In genomic region chr2:117807121-117807520, GRCm38 (mm10) we compare ENCODE assay signal across 27 mouse cellular contexts.
A peak's percentile ranks its signal among the peaks of the same experiment; 100 is the strongest.
DNase-seq lines count a peak whose midpoint lies in the region; ATAC-seq and TF ChIP-seq lines count a peak whose summit lies in the region.
"Had no signal": no experiment of that assay in that cellular context is flagged by ENCODE, and none has a peak within 500 bp of the region (broad histone marks: within the 10 kb centered on the region; RNA-seq: fewer than 3 reads in every experiment).

No protein-coding gene starts in this region.

- no peak for TF ChIP-seq CTCF in liver, postnatal 0 days (IDR thresholded peaks at IDR 0.05; ENCODE audit: low read depth)
- TF ChIP-seq CTCF in lung, postnatal 0 days (IDR thresholded peaks at IDR 0.05) = no peak

- H3K9ac ChIP-seq in liver, postnatal 0 days (replicated peaks) = no peak overlapping the region
- H3K9ac ChIP-seq in liver, embryonic 11.5 days (ENCODE audit: low read depth, low read length) = no peak overlapping the region
- no peak overlapping the region for H3K9ac ChIP-seq in lung, postnatal 0 days (replicated peaks; ENCODE audit: low read depth)
- H3K9ac ChIP-seq: embryonic facial prominence, embryonic 13.5 days; forebrain, embryonic 12.5 days; forebrain, embryonic 15.5 days; heart, embryonic 12.5 days; heart, embryonic 15.5 days; hindbrain, embryonic 13.5 days had no signal

- H3K4me3 ChIP-seq in liver, postnatal 0 days (ENCODE audit: low read depth, low read length) = no peak overlapping the region
- H3K4me3 ChIP-seq in liver, embryonic 11.5 days (ENCODE audit: low read depth, low read length) = no peak overlapping the region
- no peak overlapping the region for H3K4me3 ChIP-seq in lung, postnatal 0 days (ENCODE audit: low read depth, low read length)
- H3K4me3 ChIP-seq: embryonic facial prominence, embryonic 13.5 days; forebrain, embryonic 12.5 days; forebrain, embryonic 15.5 days; heart, embryonic 12.5 days; heart, embryonic 15.5 days; hindbrain, embryonic 10.5 days; hindbrain, embryonic 13.5 days had no signal

- DNase-seq in liver, postnatal 0 days = no peak
- no peak for DNase-seq in liver, embryonic 11.5 days (ENCODE audit: low spot score)
- peak; percentile 73 for DNase-seq in lung, postnatal 0 days (ENCODE audit: low spot score)
- DNase-seq in lung, postnatal 14 days = no peak
- DNase-seq in adipocyte (ENCODE audit: low spot score) = peak; percentile 60
- peak; percentile 28 for DNase-seq in fibroblast of lung, adult 2 months (ENCODE audit: low read depth)
- no peak for DNase-seq in right cerebral cortex, postnatal 10 days (ENCODE audit: low spot score in 2 of 2)
- DNase-seq: adrenal gland, adult 2 months; adrenal gland, postnatal 14 days; cerebellum, adult 11 months; cerebellum, adult 2 months; cerebellum, adult 9-11 months; cerebellum, postnatal 25 days; gastrocnemius, postnatal 25 days; heart, adult 18-20 months; heart, postnatal 10 days; heart, postnatal 36 days had no signal

- TF ChIP-seq EP300 in liver, postnatal 0 days (IDR thresholded peaks at IDR 0.05; ENCODE audit: low read depth) = no peak
- TF ChIP-seq EP300 in lung, postnatal 0 days (IDR thresholded peaks at IDR 0.05) = peak; percentile 65; the same call in 1 of the 2 replicates

- H3K4me1 ChIP-seq in liver, postnatal 0 days (ENCODE audit: insufficient read depth) = no peaks in the 10 kb centered on the region
- no peaks in the 10 kb centered on the region for H3K4me1 ChIP-seq in liver, embryonic 11.5 days (replicated peaks; ENCODE audit: control insufficient read depth, insufficient read depth, low read length)
- peaks cover 4% of the 10 kb centered on the region for H3K4me1 ChIP-seq in lung, postnatal 0 days (ENCODE audit: insufficient read depth, low read depth, low read length)
- H3K4me1 ChIP-seq: forebrain, embryonic 12.5 days; forebrain, embryonic 15.5 days; heart, embryonic 12.5 days; heart, embryonic 15.5 days; hindbrain, embryonic 10.5 days; hindbrain, embryonic 13.5 days had no signal

- WGBS in liver, postnatal 0 days (ENCODE audit: insufficient replicate concordance) = 77% methylated on average over 3 of the region's 3 CpGs
- 88% methylated on average over 3 of the region's 3 CpGs for WGBS in liver, embryonic 11.5 days
- WGBS in lung, postnatal 0 days = 34% methylated on average over 3 of the region's 3 CpGs

- H3K9me3 ChIP-seq in liver, postnatal 0 days (ENCODE audit: low read length) = no peaks in the 10 kb centered on the region
- H3K9me3 ChIP-seq in liver, embryonic 11.5 days (ENCODE audit: control insufficient read depth, low read length) = no peaks in the 10 kb centered on the region
- no peaks in the 10 kb centered on the region for H3K9me3 ChIP-seq in lung, postnatal 0 days (ENCODE audit: low read length)
- H3K9me3 ChIP-seq: embryonic facial prominence, embryonic 13.5 days; forebrain, embryonic 12.5 days; forebrain, embryonic 15.5 days; heart, embryonic 12.5 days; heart, embryonic 15.5 days; hindbrain, embryonic 10.5 days; hindbrain, embryonic 13.5 days had no signal

- 0 out of 2 replicates have a peak overlapping the region, but pooled peaks have one; percentile 22 for H3K27ac ChIP-seq in liver, postnatal 0 days (ENCODE audit: low read depth)
- H3K27ac ChIP-seq in liver, embryonic 11.5 days (ENCODE audit: low read depth, low read length) = no peak overlapping the region
- H3K27ac ChIP-seq in lung, postnatal 0 days (ENCODE audit: low read length) = peak overlapping the region; percentile 58; the same call in 1 of the 2 replicates
- H3K27ac ChIP-seq: embryonic facial prominence, embryonic 13.5 days; forebrain, embryonic 12.5 days; forebrain, embryonic 15.5 days; heart, embryonic 15.5 days; hindbrain, embryonic 10.5 days; hindbrain, embryonic 13.5 days had no signal

- no peaks in the 10 kb centered on the region for H3K27me3 ChIP-seq in liver, postnatal 0 days (ENCODE audit: insufficient read depth, low read length)
- H3K27me3 ChIP-seq in liver, embryonic 11.5 days (replicated peaks; ENCODE audit: control insufficient read depth, insufficient read depth, low read length) = no peaks in the 10 kb centered on the region
- no peaks in the 10 kb centered on the region for H3K27me3 ChIP-seq in lung, postnatal 0 days (replicated peaks; ENCODE audit: insufficient read depth, low read length)
- H3K27me3 ChIP-seq: embryonic facial prominence, embryonic 13.5 days; forebrain, embryonic 12.5 days; forebrain, embryonic 15.5 days; heart, embryonic 12.5 days; heart, embryonic 15.5 days; hindbrain, embryonic 13.5 days; Patski had no signal

- H3K4me2 ChIP-seq in liver, postnatal 0 days (ENCODE audit: low read depth, low read length) = no peak overlapping the region
- H3K4me2 ChIP-seq in liver, embryonic 11.5 days = no peak overlapping the region
- no peak overlapping the region for H3K4me2 ChIP-seq in lung, postnatal 0 days (replicated peaks; ENCODE audit: low read depth, low read length)
- H3K4me2 ChIP-seq: embryonic facial prominence, embryonic 13.5 days; forebrain, embryonic 12.5 days; forebrain, embryonic 15.5 days; heart, embryonic 12.5 days; heart, embryonic 15.5 days; hindbrain, embryonic 13.5 days had no signal

- H3K36me3 ChIP-seq in liver, postnatal 0 days (replicated peaks; ENCODE audit: insufficient read depth, low read length) = no peaks in the 10 kb centered on the region
- no peaks in the 10 kb centered on the region for H3K36me3 ChIP-seq in liver, embryonic 11.5 days (ENCODE audit: control insufficient read depth, insufficient read depth, low read length)
- H3K36me3 ChIP-seq in lung, postnatal 0 days (ENCODE audit: insufficient read depth, low read length) = no peaks in the 10 kb centered on the region
- H3K36me3 ChIP-seq: embryonic facial prominence, embryonic 13.5 days; forebrain, embryonic 12.5 days; forebrain, embryonic 15.5 days; heart, embryonic 12.5 days; heart, embryonic 15.5 days; hindbrain, embryonic 10.5 days; hindbrain, embryonic 13.5 days had no signal

- no peak for ATAC-seq in liver, postnatal 0 days
- ATAC-seq in liver, embryonic 11.5 days (replicated peaks; ENCODE audit: low FRiP score) = no peak
- ATAC-seq in lung, postnatal 0 days = peak; percentile 48
- ATAC-seq: CD4-positive, CD25-positive, alpha-beta regulatory T cell, adult 4 months; forebrain, embryonic 15.5 days; hindbrain, embryonic 16.5 days; Patski had no signal

Comparison
In these comparisons a context has a peak if more than half of its experiments do, and no peak if none do; other contexts are left out.
1. DNase-seq: peak in lung, postnatal 0 days (single experiment), adipocyte (single experiment) and fibroblast of lung, adult 2 months (single experiment); none in liver, postnatal 0 days (single experiment), liver, embryonic 11.5 days (single experiment), lung, postnatal 14 days (single experiment) and right cerebral cortex, postnatal 10 days (0 of 2).